Mouse (Mus musculus): ENCODE data around the gene Cd300ld2. TPM values are rescaled to one million over a fixed set of nuclear protein-coding genes. Genes with fewer than 3 reads are reported as not detected.
"Not testable (repeated sequence)": the region's sequence is repeated elsewhere in the genome, so short reads cannot be mapped to it uniquely, and the experiment has no call there.

Cd300ld2 gene
- polyA plus RNA-seq (2015; fragmentation: Nextera tagmentation; extraction: Ambion mirVana) = not detected in 2 replicates

- not testable (repeated sequence) for H3K9me3 ChIP-seq; ATAC-seq (replicated peaks); H3K4me1 ChIP-seq; H3K4me3 ChIP-seq; H3K4me2 ChIP-seq (replicated peaks); H3K9ac ChIP-seq (replicated peaks); H3K27ac ChIP-seq (replicated peaks); H3K27me3 ChIP-seq; H3K36me3 ChIP-seq
- WGBS = no CpG with 5 or more reads among the region's 7 CpGs
These were observed at the start of gene Cd300ld2 for GRCm38 (mm10) chr11:115016093-115016492. Gene Cd300ld2 (minus strand): TSS chr11:115016193.

DNA sequence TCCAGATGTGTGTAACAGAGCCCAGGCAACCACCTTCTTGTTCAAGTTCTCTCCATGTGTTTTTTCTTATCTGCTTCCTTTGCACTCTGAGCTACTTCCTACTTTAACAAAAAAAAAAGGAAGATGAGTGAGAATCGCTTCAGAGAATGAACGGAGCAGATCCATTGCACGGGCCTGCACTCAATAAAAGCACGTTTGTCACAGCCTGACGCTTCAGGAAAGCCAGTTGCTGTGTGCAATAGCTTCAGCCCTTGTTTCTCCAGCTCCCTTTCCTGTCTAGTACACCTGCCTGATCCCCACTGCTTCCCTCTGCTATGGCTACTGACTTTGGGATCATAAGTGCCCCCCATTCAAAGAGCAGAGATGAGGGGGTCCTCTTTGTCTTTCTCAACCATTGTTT is 46.1 kb upstream of the Cd300ld2 start, which contains the start of gene Cd300e:
Gene Cd300e (minus strand): TSS at position 101 of the 400 bp plus-strand sequence.
- H3K27ac ChIP-seq (replicated peaks) = no peak within 1 kb of the TSS
- no peak for ATAC-seq (replicated peaks)
- no peaks in the 10 kb centered on the region for H3K36me3 ChIP-seq
- no peaks in the 10 kb centered on the region for H3K4me1 ChIP-seq
- no peak within 1 kb of the TSS for H3K4me2 ChIP-seq (replicated peaks)
- no peaks in the 10 kb centered on the region for H3K27me3 ChIP-seq
- H3K4me3 ChIP-seq = no peak within 1 kb of the TSS
- no peak within 1 kb of the TSS for H3K9ac ChIP-seq (replicated peaks)
- 39% methylated on average over 5 of the region's 5 CpGs for WGBS
- no peaks in the 10 kb centered on the region for H3K9me3 ChIP-seq

DNA sequence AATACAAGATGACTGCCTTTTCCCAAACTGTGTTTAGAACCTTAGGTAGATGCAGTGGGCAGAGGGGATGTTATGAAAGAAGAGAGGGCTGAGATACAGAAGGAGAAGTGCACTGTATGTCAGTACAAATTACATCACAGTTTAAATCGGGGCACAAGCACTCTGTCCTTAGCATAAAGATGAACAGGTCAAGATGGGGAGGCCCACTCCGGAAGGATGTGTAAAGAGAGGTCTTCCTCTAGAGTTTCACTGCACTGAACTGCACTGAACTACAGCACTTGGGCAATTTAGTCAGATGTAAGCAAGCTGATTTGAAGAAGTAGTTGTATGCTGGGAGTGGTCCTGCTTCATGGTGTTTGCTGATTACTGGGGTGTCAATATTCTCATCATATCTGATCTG is 43.8 kb upstream of the Cd300ld2 start:
- H3K36me3 ChIP-seq = no peaks in the 10 kb centered on the region
- ATAC-seq (replicated peaks) = no peak
- H3K4me1 ChIP-seq = no peaks in the 10 kb centered on the region
- H3K27me3 ChIP-seq = no peaks in the 10 kb centered on the region
- no peak overlapping the region for H3K9ac ChIP-seq (replicated peaks)
- H3K9me3 ChIP-seq = no peaks in the 10 kb centered on the region
- H3K4me3 ChIP-seq = no peak overlapping the region
- no peak overlapping the region for H3K27ac ChIP-seq (replicated peaks)
- WGBS = 84% methylated on average over 2 of the region's 2 CpGs
- H3K4me2 ChIP-seq (replicated peaks) = no peak overlapping the region

DNA sequence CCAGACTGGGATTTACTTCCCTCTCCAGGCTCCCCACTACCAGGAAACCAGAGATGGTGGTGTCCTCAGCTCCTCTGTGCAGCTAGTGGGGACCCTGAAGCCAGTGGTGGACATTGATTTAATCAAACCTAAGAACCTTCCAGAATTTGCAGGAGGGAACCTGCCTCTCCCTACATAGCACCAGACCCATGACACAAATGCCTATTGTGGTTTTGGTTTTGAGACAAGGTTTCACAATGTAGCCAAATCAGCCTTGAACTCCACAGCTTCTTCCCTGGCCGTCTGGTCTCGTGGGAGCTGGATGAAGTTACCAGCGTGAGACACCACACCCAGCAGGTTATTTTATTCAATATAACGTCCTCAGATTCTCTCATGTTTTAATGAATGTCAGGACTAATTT is 42.7 kb upstream of the Cd300ld2 start:
- 77% methylated on average over 4 of the region's 4 CpGs for WGBS
- Histone ChIP-seq H3K4me1 (no peaks in the 10 kb centered on the region), H3K4me2 (replicated peaks) (no peak overlapping the region), H3K4me3 (no peak overlapping the region), H3K9me3 (no peaks in the 10 kb centered on the region), H3K36me3 (no peaks in the 10 kb centered on the region), H3K9ac (replicated peaks) (no peak overlapping the region), H3K27ac (replicated peaks) (no peak overlapping the region), H3K27me3 (no peaks in the 10 kb centered on the region)
- ATAC-seq (replicated peaks) = no peak

DNA sequence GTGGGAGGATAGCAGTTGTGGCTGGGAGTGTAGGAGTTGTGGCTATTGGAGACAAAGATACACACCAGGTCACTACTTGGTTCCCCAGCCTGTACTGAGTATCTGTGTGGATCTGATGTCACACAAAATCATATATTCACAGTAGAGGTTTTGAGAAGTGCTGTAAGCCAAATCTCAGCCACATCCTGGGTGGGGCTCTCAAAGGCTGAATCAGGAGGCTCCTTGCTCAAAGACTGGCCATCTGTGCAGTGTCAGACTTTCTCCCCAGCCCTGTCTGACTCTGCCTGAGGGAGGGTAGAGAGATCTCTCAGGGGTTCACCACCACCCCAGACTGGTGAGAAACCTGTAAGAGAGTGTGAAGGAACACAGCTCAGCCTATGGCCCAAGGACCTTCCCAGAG is 38.5 kb upstream of the Cd300ld2 start:
- ATAC-seq (replicated peaks) = no peak
- no peaks in the 10 kb centered on the region for H3K9me3 ChIP-seq
- no peak overlapping the region for H3K4me2 ChIP-seq (replicated peaks)

GRCm38 (mm10) chr11:115052991-115053390 is 37.0 kb upstream of the Cd300ld2 start:
- no peaks in the 10 kb centered on the region for H3K27me3 ChIP-seq
- H3K27ac ChIP-seq (replicated peaks) = no peak overlapping the region
- H3K36me3 ChIP-seq = no peaks in the 10 kb centered on the region
- no peak for ATAC-seq (replicated peaks)
- no peak overlapping the region for H3K9ac ChIP-seq (replicated peaks)
- 88% methylated on average over 1 of the region's 1 CpGs for WGBS
- no peaks in the 10 kb centered on the region for H3K9me3 ChIP-seq
- no peak overlapping the region for H3K4me2 ChIP-seq (replicated peaks)
- H3K4me3 ChIP-seq = no peak overlapping the region
- H3K4me1 ChIP-seq = no peaks in the 10 kb centered on the region

More for the DNA sequence above, 38.5 kb upstream of the Cd300ld2 start:
- Histone ChIP-seq H3K36me3 (no peaks in the 10 kb centered on the region), H3K9ac (replicated peaks) (no peak overlapping the region), H3K4me1 (no peaks in the 10 kb centered on the region), H3K4me3 (no peak overlapping the region), H3K27me3 (no peaks in the 10 kb centered on the region), H3K27ac (replicated peaks) (no peak overlapping the region)

DNA sequence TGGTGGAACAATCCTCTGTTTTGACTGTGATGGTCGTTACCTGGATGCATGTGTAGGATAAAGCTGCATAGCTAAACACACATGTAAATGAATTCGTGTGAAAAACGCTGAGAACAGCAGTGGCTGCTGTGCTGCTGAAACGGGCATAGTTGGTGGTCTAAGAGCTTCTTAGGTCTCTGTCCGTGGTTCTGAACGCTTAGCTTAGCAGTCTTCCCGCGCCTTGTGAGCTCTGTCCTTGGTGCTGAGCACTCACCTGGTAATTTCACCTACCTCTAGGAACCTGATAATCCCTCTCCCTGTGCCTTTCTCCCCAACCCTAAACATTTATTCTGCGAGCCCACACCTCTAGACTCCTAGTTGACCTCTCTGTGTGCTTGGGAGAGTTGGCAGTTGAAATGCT is 36.2 kb upstream of the Cd300ld2 start:
- Histone ChIP-seq H3K9me3 (no peaks in the 10 kb centered on the region), H3K27me3 (no peaks in the 10 kb centered on the region), H3K4me2 (replicated peaks) (no peak overlapping the region), H3K4me3 (no peak overlapping the region), H3K4me1 (no peaks in the 10 kb centered on the region), H3K9ac (replicated peaks) (no peak overlapping the region), H3K27ac (replicated peaks) (no peak overlapping the region), H3K36me3 (no peaks in the 10 kb centered on the region)
- WGBS = 5% methylated on average over 9 of the region's 9 CpGs
- no peak for ATAC-seq (replicated peaks)

- H3K4me3 ChIP-seq = no peak overlapping the region
- 52% methylated on average over 3 of the region's 3 CpGs for WGBS
These were observed 33.4 kb upstream of the Cd300ld2 start for GRCm38 (mm10) chr11:115049282-115049895.

DNA sequence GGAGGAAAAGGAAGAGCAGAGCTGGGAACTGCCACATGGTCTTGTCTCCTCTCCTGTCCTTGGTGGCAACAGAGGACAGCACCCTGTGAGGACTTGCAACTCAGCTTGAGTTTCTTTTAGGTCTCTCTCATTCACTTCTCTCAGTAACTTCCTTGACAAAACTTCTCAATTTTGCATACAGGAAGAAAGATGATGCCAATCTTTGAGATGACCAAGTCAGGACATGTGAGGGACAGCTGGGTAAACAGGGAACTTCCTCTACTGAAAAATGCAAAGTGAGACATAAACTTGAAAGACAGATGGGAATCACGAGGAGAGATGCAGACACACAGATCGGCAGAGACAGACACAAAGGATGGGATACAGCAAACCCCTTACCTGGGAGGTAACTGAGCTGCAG is 32.3 kb upstream of the Cd300ld2 start, which contains the start of gene Cd300ld3:
Gene Cd300ld3 (minus strand): TSS at position 151 of the 400 bp plus-strand sequence.
- Histone ChIP-seq H3K9me3 (no peaks in the 10 kb centered on the region), H3K4me2 (replicated peaks) (no peak within 1 kb of the TSS), H3K4me3 (no peak within 1 kb of the TSS), H3K36me3 (no peaks in the 10 kb centered on the region), H3K27ac (replicated peaks) (no peak within 1 kb of the TSS), H3K4me1 (no peaks in the 10 kb centered on the region), H3K9ac (replicated peaks) (no peak within 1 kb of the TSS), H3K27me3 (no peaks in the 10 kb centered on the region)
- no peak for ATAC-seq (replicated peaks)
- WGBS = 85% methylated on average over 2 of the region's 2 CpGs

More at GRCm38 (mm10) chr11:115049282-115049895, 33.4 kb upstream of the Cd300ld2 start:
- Histone ChIP-seq H3K4me1 (no peaks in the 10 kb centered on the region), H3K27me3 (no peaks in the 10 kb centered on the region), H3K27ac (replicated peaks) (no peak overlapping the region), H3K9me3 (no peaks in the 10 kb centered on the region), H3K9ac (replicated peaks) (no peak overlapping the region), H3K4me2 (replicated peaks) (no peak overlapping the region), H3K36me3 (no peaks in the 10 kb centered on the region)
- no peak for ATAC-seq (replicated peaks)

DNA sequence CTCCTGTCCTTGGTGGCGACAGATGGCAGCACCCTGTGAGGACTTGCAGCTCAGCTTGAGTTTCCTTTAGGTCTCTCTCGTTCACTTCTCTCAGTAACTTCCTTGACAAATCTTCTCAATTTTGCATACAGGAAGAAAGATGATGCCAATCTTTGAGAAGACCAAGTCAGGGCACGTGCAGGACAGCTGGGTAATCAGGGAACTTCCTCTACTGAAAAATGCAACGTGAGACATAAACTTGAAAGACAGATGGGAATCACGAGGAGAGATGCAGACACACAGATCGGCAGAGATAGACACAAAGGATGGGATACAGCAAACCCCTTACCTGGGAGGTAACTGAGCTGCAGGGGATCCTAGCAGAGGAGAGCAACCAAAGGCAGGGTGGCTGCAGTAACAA is 21.7 kb upstream of the Cd300ld2 start, which contains the start of gene Cd300ld5:
Gene Cd300ld5 (minus strand): TSS at position 101 of the 400 bp plus-strand sequence.
- H3K4me1 ChIP-seq; H3K4me2 ChIP-seq (replicated peaks); H3K27me3 ChIP-seq; H3K9me3 ChIP-seq; H3K9ac ChIP-seq (replicated peaks); H3K36me3 ChIP-seq; H3K27ac ChIP-seq (replicated peaks); H3K4me3 ChIP-seq; ATAC-seq (replicated peaks): not testable (repeated sequence)
- no CpG with 5 or more reads among the region's 6 CpGs for WGBS

- not testable (repeated sequence) for H3K9ac ChIP-seq (replicated peaks); H3K4me2 ChIP-seq (replicated peaks); H3K27ac ChIP-seq (replicated peaks); H3K27me3 ChIP-seq; H3K9me3 ChIP-seq; H3K4me3 ChIP-seq; ATAC-seq (replicated peaks); H3K4me1 ChIP-seq; H3K36me3 ChIP-seq
- WGBS = no CpG with 5 or more reads among the region's 6 CpGs
These were observed 10.9 kb upstream of the Cd300ld2 start, which contains the start of gene Cd300ld4 for GRCm38 (mm10) chr11:115026912-115027311. Gene Cd300ld4 (minus strand): TSS chr11:115027012.

- H3K4me2 ChIP-seq (replicated peaks) = no peak overlapping the region
- no peak overlapping the region for H3K9ac ChIP-seq (replicated peaks)
- H3K36me3 ChIP-seq = no peaks in the 10 kb centered on the region
- no peaks in the 10 kb centered on the region for H3K27me3 ChIP-seq
- no peaks in the 10 kb centered on the region for H3K4me1 ChIP-seq
- H3K9me3 ChIP-seq = no peaks in the 10 kb centered on the region
- H3K4me3 ChIP-seq = no peak overlapping the region
- 88% methylated on average over 5 of the region's 5 CpGs for WGBS
- no peak for ATAC-seq (replicated peaks)
- H3K27ac ChIP-seq (replicated peaks) = no peak overlapping the region
These were observed 11.9 kb downstream of the Cd300ld2 start for GRCm38 (mm10) chr11:115004070-115004469.

- ATAC-seq (replicated peaks) = no peak
- no peaks in the 10 kb centered on the region for H3K9me3 ChIP-seq
- H3K9ac ChIP-seq (replicated peaks) = no peak within 1 kb of the TSS
- H3K4me2 ChIP-seq (replicated peaks) = no peak within 1 kb of the TSS
- H3K4me1 ChIP-seq = no peaks in the 10 kb centered on the region
- 89% methylated on average over 7 of the region's 7 CpGs for WGBS
- H3K27ac ChIP-seq (replicated peaks) = no peak within 1 kb of the TSS
- no peaks in the 10 kb centered on the region for H3K27me3 ChIP-seq
- no peak within 1 kb of the TSS for H3K4me3 ChIP-seq
- H3K36me3 ChIP-seq = no peaks in the 10 kb centered on the region
These were observed 14.4 kb downstream of the Cd300ld2 start, which contains the start of gene Cd300c2 for GRCm38 (mm10) chr11:115001474-115002040. Gene Cd300c2 (minus strand): TSS chr11:115001880.
